Mouse (Mus musculus) spleen, embryonic (tissue): ENCODE measurements around the gene Ppfibp2.

Experiments
- CTCF ChIA-PET: fragments of 350-600 bp; sonication (Branson Sonifier 250); formaldehyde crosslinking; loops from one replicate; lab custom pipeline; 2022; lab: Charles Lee

The Ppfibp2 gene

DNA sequence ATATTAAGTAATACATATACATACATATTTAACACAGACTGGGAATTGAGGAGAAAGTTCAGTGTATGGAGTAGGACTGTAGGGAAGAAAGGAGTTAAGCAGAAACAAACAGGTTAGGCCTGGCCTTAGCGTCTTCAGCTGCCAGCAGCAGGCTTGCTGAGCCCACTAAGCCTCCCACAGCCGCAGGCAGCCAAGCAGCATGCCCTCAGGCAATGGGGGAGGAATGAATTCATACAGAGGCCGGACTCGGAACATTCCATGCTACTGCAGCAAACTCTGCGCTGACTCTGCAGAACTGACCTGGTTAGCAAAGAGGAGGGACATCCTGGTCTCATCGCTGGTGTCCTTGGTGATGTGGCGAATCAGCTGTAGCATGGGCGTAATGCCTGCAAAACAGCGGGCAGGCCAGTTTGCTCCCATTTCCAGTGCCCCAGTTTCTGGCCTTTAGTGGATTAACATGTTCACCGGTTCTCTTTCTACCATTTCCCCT lies 157.1 kb downstream of the Ppfibp2 start:
- CTCF ChIA-PET, result no interaction called here

DNA sequence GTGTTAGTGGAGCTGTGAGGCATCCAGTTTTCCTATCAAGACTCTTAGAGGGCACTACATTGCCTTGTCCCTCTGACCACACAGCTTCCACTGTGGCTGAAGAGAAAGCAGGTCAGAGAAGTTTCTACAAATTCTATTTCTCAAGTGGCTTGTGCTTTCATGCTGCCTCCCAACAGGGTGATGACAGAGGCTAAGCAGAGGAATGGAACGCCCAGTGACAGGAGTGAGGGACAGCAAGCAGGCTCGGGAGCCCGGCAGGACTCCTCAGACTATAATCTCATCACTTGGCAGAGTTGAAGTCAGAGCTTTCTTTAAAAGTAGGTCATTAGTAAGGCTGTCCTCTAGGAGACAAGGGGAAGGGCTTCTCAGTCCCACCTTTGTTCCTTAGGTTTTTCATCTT lies 160.9 kb downstream of the Ppfibp2 start:
- CTCF ChIA-PET, result no interaction called here

DNA sequence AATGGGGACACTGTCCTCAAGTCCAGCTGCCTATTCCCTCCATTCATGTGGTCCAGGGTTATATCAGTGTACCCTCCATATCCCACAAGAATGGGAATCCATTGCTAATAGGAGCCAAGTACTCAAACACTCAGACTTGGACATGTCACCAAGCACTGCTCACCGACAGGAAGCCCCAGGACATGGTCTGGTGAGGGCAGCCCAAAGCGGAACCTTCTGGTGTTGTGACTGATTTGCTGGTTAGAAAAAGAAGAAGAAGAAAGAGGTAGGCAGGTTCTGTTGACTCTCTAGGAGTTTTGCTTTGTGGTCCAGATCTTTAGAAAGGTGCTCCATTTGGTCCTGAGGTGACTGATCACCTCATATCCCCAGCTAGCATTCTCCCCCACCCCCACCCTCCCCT lies 161.7 kb downstream of the Ppfibp2 start:
- CTCF ChIA-PET, result no interaction called here

DNA sequence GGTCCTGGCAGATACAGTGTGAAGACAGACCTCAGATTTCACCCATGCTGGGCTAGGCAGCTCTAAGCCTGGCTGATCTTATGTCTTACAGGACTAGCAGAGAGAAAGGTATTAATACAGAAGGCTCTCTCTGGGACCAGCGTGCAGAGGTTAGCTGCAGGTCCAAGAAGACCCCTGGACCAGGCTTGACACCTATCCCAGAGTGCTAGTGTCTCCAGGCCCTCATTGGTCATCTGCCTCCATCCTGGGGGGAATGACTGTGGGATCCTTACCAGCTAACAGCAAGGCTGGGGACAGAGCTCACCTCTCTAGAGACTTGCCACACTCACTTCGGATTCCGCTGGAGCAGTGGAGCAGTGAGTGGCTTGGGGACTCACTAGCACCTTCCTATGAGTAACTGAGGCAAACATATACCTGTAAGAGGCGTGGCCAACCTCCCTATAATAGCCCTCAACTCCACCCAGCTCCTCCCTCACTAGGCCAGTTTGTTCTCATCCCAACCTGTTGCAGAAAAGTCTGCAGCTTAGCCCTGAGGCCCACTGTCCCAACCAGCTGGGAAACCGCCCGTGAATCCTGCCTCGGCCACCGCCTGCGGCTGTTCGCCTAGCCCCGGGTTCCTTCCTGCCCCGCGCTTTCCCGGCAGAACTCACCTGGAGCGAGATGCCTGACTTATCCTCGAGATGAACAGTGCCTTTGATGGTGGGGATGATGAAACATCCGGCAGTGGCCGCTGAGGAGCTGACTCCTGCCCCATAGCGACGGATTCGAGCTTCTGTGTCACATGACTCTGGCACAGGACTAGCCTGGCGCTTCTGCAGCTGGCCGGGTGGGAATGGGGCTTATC lies 162.5 kb downstream of the Ppfibp2 start, which contains the start of gene Cyb5r2:
Gene Cyb5r2 (minus strand): TSS at position 725 of the 844 bp plus-strand sequence.
- CTCF ChIA-PET, result no interaction called here

DNA sequence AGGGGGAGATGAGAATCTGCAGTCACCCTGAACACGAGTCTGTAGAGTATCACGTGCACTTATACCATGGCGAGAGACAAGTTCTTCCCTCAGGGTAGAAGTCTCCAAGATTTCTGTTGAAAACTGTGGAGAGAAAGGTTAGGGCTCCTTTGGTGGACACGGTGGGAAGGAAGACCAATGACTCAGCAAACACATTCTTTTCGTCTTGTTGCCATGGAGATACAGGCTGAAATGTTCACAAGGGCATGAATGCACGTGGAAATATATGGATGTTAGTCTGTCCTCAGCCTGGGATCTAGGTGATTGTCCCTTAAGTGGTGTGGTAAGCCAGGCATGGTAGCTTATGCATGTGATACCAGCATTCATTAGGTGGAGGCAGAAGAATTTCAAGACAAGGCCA lies 175.8 kb downstream of the Ppfibp2 start:
- CTCF ChIA-PET, result no interaction called here

DNA sequence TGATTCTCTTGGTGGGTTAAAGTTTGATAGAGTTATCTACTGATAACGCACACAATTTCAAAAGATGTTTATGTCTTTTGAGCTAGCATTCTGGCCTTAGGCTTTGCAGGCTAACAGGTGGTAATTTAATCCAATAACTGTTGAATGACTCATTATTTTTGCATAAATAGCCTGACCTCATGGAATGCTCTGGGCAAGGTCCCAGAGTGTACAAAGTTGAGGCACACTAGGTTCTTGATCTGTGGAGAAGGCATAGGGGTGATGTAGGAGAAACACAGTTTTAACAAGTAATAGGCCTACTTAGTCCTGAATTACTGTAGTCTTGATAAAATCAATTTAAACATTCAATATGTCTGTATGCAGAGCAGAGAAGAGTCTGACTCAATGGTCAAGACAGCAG lies 183.2 kb downstream of the Ppfibp2 start:
- CTCF ChIA-PET, result no interaction called here

DNA sequence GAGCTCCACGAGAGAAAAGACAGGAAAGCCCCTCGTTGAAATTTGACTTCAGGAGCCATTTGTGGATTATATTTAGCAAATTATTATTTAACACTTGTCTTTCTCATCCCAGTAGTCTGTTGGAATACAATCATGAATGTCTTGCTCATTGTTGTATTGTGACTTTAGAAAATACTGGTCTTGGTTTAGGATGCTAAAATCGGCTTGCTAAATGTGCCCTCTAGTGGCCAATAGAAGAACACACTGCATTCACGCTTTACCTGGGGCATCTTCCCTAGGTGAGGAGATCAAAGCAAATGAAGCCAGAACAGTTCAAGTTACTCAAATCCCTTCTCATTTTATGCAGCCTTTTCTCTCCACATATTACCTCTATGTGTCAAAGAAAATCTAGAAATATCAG lies 184.6 kb downstream of the Ppfibp2 start:
- CTCF ChIA-PET, result interaction anchor here (1.1 kb wide), 1 partner anchor 73 kb away, joined by 3 read pairs; no protein-coding TSS in a partner anchor

DNA sequence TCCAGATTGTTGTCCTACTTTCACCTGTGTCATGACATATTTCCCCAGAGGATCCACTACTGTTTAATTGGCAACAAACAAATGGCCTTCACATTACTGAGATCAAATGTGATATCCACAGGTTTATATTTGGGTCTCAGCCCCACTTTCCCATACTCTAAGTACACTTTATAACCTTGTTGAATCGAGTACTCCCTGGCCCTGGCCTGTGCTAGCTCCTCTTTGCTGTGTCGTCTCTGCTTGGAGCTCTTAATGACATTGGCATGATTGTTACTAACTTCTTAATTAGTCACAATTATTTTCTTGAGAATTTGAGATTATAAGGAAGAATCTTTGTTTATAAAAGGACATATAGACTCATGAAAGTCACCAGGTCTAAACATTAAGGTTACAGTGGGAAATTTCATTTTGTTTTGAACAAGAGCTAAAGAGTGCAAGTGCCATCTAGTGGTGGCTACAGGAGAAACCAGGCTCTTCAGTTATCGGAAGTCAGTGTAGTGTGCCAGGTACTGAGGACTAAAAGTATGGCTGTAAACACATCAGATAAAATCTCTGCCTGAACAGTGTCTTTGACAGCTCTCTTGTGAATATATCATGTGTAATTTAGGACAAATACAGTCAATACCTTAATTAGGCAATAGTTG lies 193.1 kb downstream of the Ppfibp2 start:
- CTCF ChIA-PET, result no interaction called here

DNA sequence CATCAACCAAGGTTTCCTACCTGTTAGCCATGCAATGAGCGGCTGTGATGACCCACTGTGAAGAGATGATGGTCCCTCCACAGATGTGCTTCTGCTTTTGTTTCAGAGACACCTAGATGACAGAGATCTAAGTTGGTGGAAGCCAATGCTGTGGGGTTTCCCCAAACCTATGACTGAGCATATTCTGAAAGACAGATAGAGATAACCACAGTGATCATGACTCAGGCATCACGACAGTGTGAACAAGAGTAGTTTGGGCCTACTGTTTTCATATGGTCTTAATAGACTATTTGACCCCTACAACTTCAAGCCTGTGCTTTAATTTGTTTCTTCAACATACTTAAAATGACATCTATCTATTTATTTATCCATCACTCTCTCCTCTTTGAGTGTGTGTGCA lies 201.5 kb downstream of the Ppfibp2 start:
- CTCF ChIA-PET, result no interaction called here
